Mouse (Mus musculus): ENCODE measurements around the gene Psma6. TPM values are rescaled to one million over a fixed set of nuclear protein-coding genes. Genes with fewer than 3 reads are reported as not detected.

The Psma6 gene
- total and polyA plus RNA-seq, 3 experiments, result 70.9 to 163 (median 140) TPM

DNA sequence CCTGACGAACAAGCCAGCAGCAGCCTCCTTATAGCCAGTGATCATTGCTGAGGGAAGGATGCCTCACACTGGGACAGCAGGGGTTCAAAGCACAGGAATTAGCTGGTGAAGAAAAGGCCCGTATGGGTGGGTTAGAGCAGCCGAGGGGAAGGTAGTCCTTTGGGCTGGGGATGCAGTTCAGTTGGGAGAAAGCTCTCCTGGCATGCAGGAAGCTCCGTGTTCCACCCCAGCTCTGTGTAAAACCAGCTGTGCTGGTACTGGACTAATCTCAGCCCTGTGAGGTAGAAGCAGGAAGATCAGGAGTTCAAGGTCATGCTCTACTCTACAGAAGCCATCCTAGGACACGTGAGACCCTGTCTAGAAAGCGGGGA lies 6.4 kb upstream of the Psma6 start:
- no peaks in the 10 kb centered on the region; the same call in 1 of the 2 replicates for H3K4me1 ChIP-seq (ENCODE audit: control insufficient read depth, insufficient read depth, low read length)
- 67% methylated on average over 6 of the region's 6 CpGs for WGBS
- H3K9ac ChIP-seq (ENCODE audit: low read depth, low read length), result no peak overlapping the region
- no peak for DNase-seq
- H3K4me3 ChIP-seq, result no peak overlapping the region
- H3K36me3 ChIP-seq (ENCODE audit: control insufficient read depth, insufficient read depth, low read length), result no peaks in the 10 kb centered on the region
- no peaks in the 10 kb centered on the region for H3K27me3 ChIP-seq (ENCODE audit: control insufficient read depth, insufficient read depth, low read length)
- intact Hi-C loops (cut with DNase I), result no loop called here
- TF ChIP-seq POLR2A (IDR thresholded peaks at IDR 0.05; ENCODE audit: insufficient read depth, low read depth, low read length) (no peak), CTCF (IDR thresholded peaks at IDR 0.05) (no peak), EP300 (IDR thresholded peaks at IDR 0.05; ENCODE audit: insufficient read depth, low read depth, low read length) (no peak)
- H3K79me2 ChIP-seq (replicated peaks; ENCODE audit: control insufficient read depth, insufficient read depth, low read length), result no peaks in the 10 kb centered on the region
- H3K27ac ChIP-seq, result no peak overlapping the region

DNA sequence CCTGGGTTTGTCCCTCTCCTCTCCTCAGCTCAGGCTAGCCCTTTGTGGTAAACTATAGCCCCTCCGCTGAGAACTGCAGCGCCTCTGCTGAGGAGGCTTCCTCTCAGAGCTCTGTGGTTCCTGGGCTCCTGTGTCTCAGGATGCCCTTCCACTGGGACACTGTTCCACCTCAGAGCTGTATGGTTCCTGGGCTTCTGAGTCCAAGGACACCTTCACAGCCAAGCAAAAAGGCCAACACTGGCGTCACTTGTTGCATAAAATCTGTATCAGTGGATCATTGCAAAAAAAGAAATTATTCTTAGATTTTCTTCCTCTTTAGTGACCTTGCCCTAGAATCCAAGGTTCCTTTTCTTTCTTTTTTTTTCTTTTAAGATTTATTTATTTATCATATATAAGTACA lies 804 bp downstream of the Psma6 start:
- intact Hi-C loops (cut with DNase I), result no loop called here
- Histone ChIP-seq H3K27me3 (ENCODE audit: control insufficient read depth, insufficient read depth, low read length) (no peaks in the 10 kb centered on the region), H3K4me3 (no peak overlapping the region), H3K4me1 (ENCODE audit: control insufficient read depth, insufficient read depth, low read length) (peaks cover 8% of the 10 kb centered on the region), H3K79me2 (replicated peaks; ENCODE audit: control insufficient read depth, insufficient read depth, low read length) (no peaks in the 10 kb centered on the region), H3K27ac (no peak overlapping the region), H3K36me3 (ENCODE audit: control insufficient read depth, insufficient read depth, low read length) (no peaks in the 10 kb centered on the region), H3K9ac (ENCODE audit: low read depth, low read length) (no peak overlapping the region)
- DNase-seq, result no peak
- TF ChIP-seq EP300 (IDR thresholded peaks at IDR 0.05; ENCODE audit: insufficient read depth, low read depth, low read length), result no peak
- no peak; the same call in 1 of the 2 replicates for TF ChIP-seq CTCF (IDR thresholded peaks at IDR 0.05)
- TF ChIP-seq POLR2A (IDR thresholded peaks at IDR 0.05; ENCODE audit: insufficient read depth, low read depth, low read length), result no peak
- 92% methylated on average over 3 of the region's 3 CpGs for WGBS

DNA sequence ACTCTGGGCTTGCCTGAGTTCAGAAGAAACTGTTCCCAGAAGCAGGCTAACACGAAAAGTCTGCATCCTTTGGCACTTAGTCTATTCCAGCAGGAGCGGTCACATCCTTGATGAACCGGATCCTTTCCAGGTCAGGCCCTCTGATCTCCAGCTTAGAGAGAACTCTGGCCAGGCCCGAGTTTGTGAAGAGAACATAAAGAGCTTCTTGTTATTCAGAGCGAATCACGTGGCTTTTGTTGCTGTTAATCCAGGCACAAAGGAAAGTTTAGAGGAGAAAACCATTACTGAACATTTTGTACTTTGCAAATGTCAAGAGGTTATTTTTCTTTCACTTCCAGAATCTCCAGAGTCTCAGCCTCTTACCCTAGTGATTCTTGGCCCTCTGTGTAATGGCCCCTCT lies 1.9 kb downstream of the Psma6 start:
- WGBS, result 64% methylated on average over 6 of the region's 6 CpGs
- Histone ChIP-seq H3K27ac (peak overlapping the region; percentile 40), H3K79me2 (replicated peaks; ENCODE audit: control insufficient read depth, insufficient read depth, low read length) (no peaks in the 10 kb centered on the region), H3K27me3 (ENCODE audit: control insufficient read depth, insufficient read depth, low read length) (no peaks in the 10 kb centered on the region), H3K36me3 (ENCODE audit: control insufficient read depth, insufficient read depth, low read length) (no peaks in the 10 kb centered on the region), H3K4me3 (no peak overlapping the region), H3K4me1 (ENCODE audit: control insufficient read depth, insufficient read depth, low read length) (peaks cover 10% of the 10 kb centered on the region), H3K9ac (ENCODE audit: low read depth, low read length) (no peak overlapping the region)
- TF ChIP-seq EP300 (IDR thresholded peaks at IDR 0.05; ENCODE audit: insufficient read depth, low read depth, low read length) (no peak), POLR2A (IDR thresholded peaks at IDR 0.05; ENCODE audit: insufficient read depth, low read depth, low read length) (no peak), CTCF (IDR thresholded peaks at IDR 0.05) (no peak)
- intact Hi-C loops (cut with DNase I), result no loop called here
- peak; percentile 43 to 59 for DNase-seq

DNA sequence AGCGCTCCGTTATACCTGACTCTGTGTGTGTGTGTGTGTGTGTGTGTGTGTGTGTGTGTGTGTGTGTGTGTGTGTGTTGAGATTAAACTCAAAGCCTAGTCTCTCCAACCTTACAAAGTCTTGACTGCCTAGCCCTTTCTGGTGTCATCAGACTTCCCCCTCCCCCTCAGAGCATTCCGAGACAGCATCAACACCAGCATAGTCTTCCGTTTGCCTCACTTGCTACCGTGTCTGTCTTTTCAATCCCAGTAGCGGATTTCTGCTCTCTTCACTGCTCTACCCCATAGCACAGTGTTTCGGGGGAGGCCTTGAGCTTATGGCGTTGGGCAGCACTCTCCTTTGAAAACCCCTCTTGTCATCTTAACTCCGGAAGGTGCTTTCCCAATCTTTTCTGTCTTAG lies 2.4 kb downstream of the Psma6 start:
- no peak overlapping the region for H3K4me3 ChIP-seq
- H3K4me1 ChIP-seq (ENCODE audit: control insufficient read depth, insufficient read depth, low read length), result peaks cover 10% of the 10 kb centered on the region
- H3K27me3 ChIP-seq (ENCODE audit: control insufficient read depth, insufficient read depth, low read length), result no peaks in the 10 kb centered on the region
- DNase-seq, result peak in 1 of 2 experiments; percentile 21
- intact Hi-C loops (cut with DNase I), result no loop called here
- WGBS, result 90% methylated on average over 9 of the region's 9 CpGs
- no peaks in the 10 kb centered on the region for H3K36me3 ChIP-seq (ENCODE audit: control insufficient read depth, insufficient read depth, low read length)
- H3K79me2 ChIP-seq (replicated peaks; ENCODE audit: control insufficient read depth, insufficient read depth, low read length), result no peaks in the 10 kb centered on the region
- H3K27ac ChIP-seq, result peak overlapping the region; percentile 24; the same call in 1 of the 2 replicates
- H3K9ac ChIP-seq (ENCODE audit: low read depth, low read length), result no peak overlapping the region
- TF ChIP-seq POLR2A (IDR thresholded peaks at IDR 0.05; ENCODE audit: insufficient read depth, low read depth, low read length) (no peak), EP300 (IDR thresholded peaks at IDR 0.05; ENCODE audit: insufficient read depth, low read depth, low read length) (no peak), CTCF (IDR thresholded peaks at IDR 0.05) (no peak)

DNA sequence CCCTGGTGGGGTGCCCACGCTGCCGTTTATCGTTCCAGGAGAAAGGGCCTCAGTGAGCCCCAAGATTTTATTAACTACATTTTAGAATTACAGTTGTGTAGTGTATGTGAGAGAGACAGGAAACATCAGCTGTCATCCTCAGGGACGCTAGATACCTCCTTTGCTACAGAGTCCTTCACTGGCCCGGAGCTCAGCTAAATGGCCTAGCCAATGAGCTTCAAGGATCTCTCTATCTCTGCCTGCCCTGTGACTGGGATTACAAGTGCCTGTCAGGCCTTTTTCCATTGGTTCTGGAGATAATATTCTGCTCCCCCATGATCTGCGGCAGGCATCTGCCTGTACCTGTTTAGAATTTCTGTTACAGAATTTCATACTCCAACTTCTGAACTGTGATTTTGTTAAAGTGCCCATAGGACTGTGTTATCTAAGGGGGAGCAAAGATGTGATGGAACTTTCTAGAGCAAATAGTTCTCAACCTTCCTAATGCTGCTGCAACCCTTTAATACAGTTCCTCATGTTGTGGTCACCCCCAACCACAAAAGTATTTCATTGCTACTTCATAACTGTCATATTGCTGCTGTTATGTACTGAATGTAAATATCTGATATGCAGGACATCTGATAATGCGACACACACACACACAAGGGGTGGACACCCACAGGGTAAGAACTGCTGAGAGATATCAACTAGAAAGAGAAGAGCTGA lies 3.2 kb downstream of the Psma6 start:
- peaks cover 10% of the 10 kb centered on the region for H3K4me1 ChIP-seq (ENCODE audit: control insufficient read depth, insufficient read depth, low read length)
- no peak overlapping the region for H3K4me3 ChIP-seq
- no peaks in the 10 kb centered on the region for H3K79me2 ChIP-seq (replicated peaks; ENCODE audit: control insufficient read depth, insufficient read depth, low read length)
- peak overlapping the region; percentile 24; the same call in 1 of the 2 replicates for H3K27ac ChIP-seq
- intact Hi-C loops (cut with DNase I), result no loop called here
- H3K27me3 ChIP-seq (ENCODE audit: control insufficient read depth, insufficient read depth, low read length), result no peaks in the 10 kb centered on the region
- TF ChIP-seq CTCF (IDR thresholded peaks at IDR 0.05) (no peak), EP300 (IDR thresholded peaks at IDR 0.05; ENCODE audit: insufficient read depth, low read depth, low read length) (no peak), POLR2A (IDR thresholded peaks at IDR 0.05; ENCODE audit: insufficient read depth, low read depth, low read length) (no peak)
- DNase-seq, result no peak
- 69% methylated on average over 7 of the region's 7 CpGs for WGBS
- H3K36me3 ChIP-seq (ENCODE audit: control insufficient read depth, insufficient read depth, low read length), result no peaks in the 10 kb centered on the region
- H3K9ac ChIP-seq (ENCODE audit: low read depth, low read length), result no peak overlapping the region

DNA sequence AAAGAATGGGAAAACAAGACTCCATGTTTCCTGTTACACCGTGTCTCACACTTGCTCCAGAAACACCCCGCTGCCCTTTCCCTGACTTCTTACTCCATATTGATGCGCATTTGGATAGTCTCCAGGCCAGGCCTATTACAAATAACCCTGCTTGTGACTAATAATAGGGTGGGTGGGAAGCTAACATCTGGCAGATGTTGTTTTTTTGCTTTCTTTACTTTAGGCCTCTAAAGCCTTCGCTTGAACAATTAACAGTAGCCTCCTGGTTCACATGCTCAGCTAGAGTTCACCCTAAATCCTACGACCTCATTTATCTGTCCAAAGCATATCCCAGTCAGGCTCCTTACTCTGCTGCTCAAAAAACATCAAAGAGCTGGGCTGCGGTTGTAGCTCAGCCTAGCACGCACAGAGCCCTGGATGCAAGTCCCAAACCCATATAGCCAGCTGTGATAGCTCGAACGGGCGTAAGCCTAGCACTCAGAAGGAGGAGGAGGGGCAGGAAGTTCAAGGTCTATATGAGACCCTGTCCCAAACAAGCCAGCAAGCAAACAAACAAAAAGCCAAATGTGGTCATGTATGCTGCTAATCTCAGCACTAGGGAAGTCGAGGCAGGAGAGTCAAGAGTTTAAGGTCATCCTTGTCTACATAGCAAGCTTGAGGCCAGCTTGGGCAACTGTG lies 3.9 kb downstream of the Psma6 start:
- no peak overlapping the region; the same call in 1 of the 2 replicates for H3K27ac ChIP-seq

More for the DNA sequence above, 3.9 kb downstream of the Psma6 start:
- intact Hi-C loops (cut with DNase I), result no loop called here
- Histone ChIP-seq H3K79me2 (replicated peaks; ENCODE audit: control insufficient read depth, insufficient read depth, low read length) (no peaks in the 10 kb centered on the region), H3K36me3 (ENCODE audit: control insufficient read depth, insufficient read depth, low read length) (no peaks in the 10 kb centered on the region), H3K9ac (ENCODE audit: low read depth, low read length) (no peak overlapping the region), H3K4me3 (no peak overlapping the region), H3K27me3 (ENCODE audit: control insufficient read depth, insufficient read depth, low read length) (no peaks in the 10 kb centered on the region), H3K4me1 (ENCODE audit: control insufficient read depth, insufficient read depth, low read length) (peaks cover 10% of the 10 kb centered on the region)
- DNase-seq, result no peak
- TF ChIP-seq EP300 (IDR thresholded peaks at IDR 0.05; ENCODE audit: insufficient read depth, low read depth, low read length) (no peak), CTCF (IDR thresholded peaks at IDR 0.05) (no peak), POLR2A (IDR thresholded peaks at IDR 0.05; ENCODE audit: insufficient read depth, low read depth, low read length) (no peak)
- WGBS, result 59% methylated on average over 11 of the region's 11 CpGs
